Mouse (Mus musculus): Measurements from ENCODE around the gene Prkaa2. TPM values are rescaled to one million over a fixed set of nuclear protein-coding genes. Genes with fewer than 3 reads are reported as not detected.

The Prkaa2 gene
- 5.0 TPM in 2 replicates for polyA plus RNA-seq (2014; fragmentation: Nextera tagmentation; extraction: Ambion mirVana)

GRCm38 (mm10) chr4:105109199-105109989 is at the start of gene Prkaa2:
TSS of gene Prkaa2 (minus strand) at chr4:105109890.
- Histone ChIP-seq H3K9ac (ENCODE audit: low read depth, low read length) (peak within 1 kb of the TSS; percentile 86), H3K4me2 (replicated peaks; ENCODE audit: low read depth, low read length) (peak within 1 kb of the TSS; percentile 92), H3K27me3 (ENCODE audit: control insufficient read depth, insufficient read depth, low read length) (no peaks in the 10 kb centered on the region; the same call in 1 of the 2 replicates), H3K27ac (ENCODE audit: low read depth, low read length) (peak within 1 kb of the TSS; percentile 54; the same call in 1 of the 2 replicates), H3K4me3 (ENCODE audit: low read depth, low read length) (peak within 1 kb of the TSS; percentile 73), H3K4me1 (replicated peaks; ENCODE audit: control insufficient read depth, insufficient read depth, low read length) (no peaks in the 10 kb centered on the region; the same call in 1 of the 2 replicates), H3K9me3 (ENCODE audit: control insufficient read depth, low read length) (no peaks in the 10 kb centered on the region), H3K36me3 (ENCODE audit: control insufficient read depth, insufficient read depth, low read length) (no peaks in the 10 kb centered on the region)
- ATAC-seq (ENCODE audit: low FRiP score) = peak; percentile 93
- peak; percentile 82 for DNase-seq (ENCODE audit: low spot score)
- under 1% methylated on average over 64 of the region's 80 CpGs for WGBS

DNA sequence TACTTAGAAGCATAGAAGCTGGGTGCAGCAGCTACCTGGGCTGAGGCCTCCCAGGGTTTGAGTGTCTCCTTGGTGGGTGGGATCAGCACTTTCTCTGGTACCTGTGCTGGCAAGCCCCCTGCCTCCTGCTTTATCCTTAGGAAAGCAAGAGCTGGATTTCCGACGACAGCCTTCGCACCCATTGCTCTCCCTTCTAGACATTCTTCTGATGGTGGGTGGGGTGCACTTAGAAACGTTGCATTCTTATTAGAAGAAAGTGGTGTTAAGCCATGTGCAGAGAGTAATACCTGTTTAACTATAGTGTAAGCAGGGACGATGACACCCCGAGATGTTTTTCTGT is 49.8 kb upstream of the Prkaa2 start:
- Histone ChIP-seq H3K27me3 (ENCODE audit: control insufficient read depth, insufficient read depth, low read length) (no peaks in the 10 kb centered on the region), H3K9me3 (ENCODE audit: control insufficient read depth, low read length) (no peaks in the 10 kb centered on the region), H3K27ac (ENCODE audit: low read depth, low read length) (no peak overlapping the region), H3K36me3 (ENCODE audit: control insufficient read depth, insufficient read depth, low read length) (no peaks in the 10 kb centered on the region), H3K4me1 (replicated peaks; ENCODE audit: control insufficient read depth, insufficient read depth, low read length) (peaks cover 3% of the 10 kb centered on the region), H3K4me2 (replicated peaks; ENCODE audit: low read depth, low read length) (peak overlapping the region; percentile 81), H3K9ac (ENCODE audit: low read depth, low read length) (peak overlapping the region; percentile 87), H3K4me3 (ENCODE audit: low read depth, low read length) (peak overlapping the region; percentile 97)
- DNase-seq (ENCODE audit: low spot score) (no peak), ATAC-seq (ENCODE audit: low FRiP score) (no peak)
- 19% methylated on average over 6 of the region's 6 CpGs for WGBS

GRCm38 (mm10) chr4:105158651-105159530 is 49.2 kb upstream of the Prkaa2 start:
- H3K4me2 ChIP-seq (replicated peaks; ENCODE audit: low read depth, low read length) = peak overlapping the region; percentile 81
- no peaks in the 10 kb centered on the region for H3K9me3 ChIP-seq (ENCODE audit: control insufficient read depth, low read length)
- ATAC-seq (ENCODE audit: low FRiP score) = no peak
- no peaks in the 10 kb centered on the region for H3K27me3 ChIP-seq (ENCODE audit: control insufficient read depth, insufficient read depth, low read length)
- no peaks in the 10 kb centered on the region for H3K36me3 ChIP-seq (ENCODE audit: control insufficient read depth, insufficient read depth, low read length)
- no peak overlapping the region for H3K27ac ChIP-seq (ENCODE audit: low read depth, low read length)
- WGBS = 0% methylated on average over 18 of the region's 18 CpGs
- H3K9ac ChIP-seq (ENCODE audit: low read depth, low read length) = peak overlapping the region; percentile 87
- H3K4me1 ChIP-seq (replicated peaks; ENCODE audit: control insufficient read depth, insufficient read depth, low read length) = peaks cover 3% of the 10 kb centered on the region
- peak overlapping the region; percentile 97 for H3K4me3 ChIP-seq (ENCODE audit: low read depth, low read length)
- DNase-seq (ENCODE audit: low spot score) = peak; percentile 52

DNA sequence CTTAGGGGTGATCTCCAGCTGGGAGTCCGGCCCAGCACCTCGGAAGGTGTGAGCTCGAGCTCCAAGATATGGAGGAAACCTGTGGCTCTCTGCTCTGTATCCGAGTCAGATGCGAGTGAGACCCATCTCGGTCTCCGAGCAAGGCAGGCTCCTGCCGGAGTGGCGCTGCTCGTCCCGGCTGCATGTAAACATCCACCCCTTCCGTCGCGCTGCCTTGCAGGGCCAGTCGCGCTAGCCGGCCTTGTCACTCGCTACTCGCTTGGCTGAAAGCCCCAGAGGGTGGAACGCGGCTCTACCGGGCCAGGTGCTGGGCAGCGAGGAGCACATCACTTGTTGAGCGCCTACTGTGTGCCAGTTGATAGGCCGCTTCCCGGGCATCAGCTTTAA is 48.5 kb upstream of the Prkaa2 start:
- peak overlapping the region; percentile 87 for H3K9ac ChIP-seq (ENCODE audit: low read depth, low read length)
- under 1% methylated on average over 26 of the region's 26 CpGs for WGBS
- H3K36me3 ChIP-seq (ENCODE audit: control insufficient read depth, insufficient read depth, low read length) = no peaks in the 10 kb centered on the region
- DNase-seq (ENCODE audit: low spot score) (peak; percentile 80), ATAC-seq (ENCODE audit: low FRiP score) (peak; percentile 84)
- H3K4me1 ChIP-seq (replicated peaks; ENCODE audit: control insufficient read depth, insufficient read depth, low read length) = peaks cover 3% of the 10 kb centered on the region; the same call in 1 of the 2 replicates
- H3K4me3 ChIP-seq (ENCODE audit: low read depth, low read length) = peak overlapping the region; percentile 97
- H3K27ac ChIP-seq (ENCODE audit: low read depth, low read length) = peak overlapping the region; percentile 74
- H3K9me3 ChIP-seq (ENCODE audit: control insufficient read depth, low read length) = no peaks in the 10 kb centered on the region
- H3K4me2 ChIP-seq (replicated peaks; ENCODE audit: low read depth, low read length) = peak overlapping the region; percentile 81
- no peaks in the 10 kb centered on the region for H3K27me3 ChIP-seq (ENCODE audit: control insufficient read depth, insufficient read depth, low read length)

DNA sequence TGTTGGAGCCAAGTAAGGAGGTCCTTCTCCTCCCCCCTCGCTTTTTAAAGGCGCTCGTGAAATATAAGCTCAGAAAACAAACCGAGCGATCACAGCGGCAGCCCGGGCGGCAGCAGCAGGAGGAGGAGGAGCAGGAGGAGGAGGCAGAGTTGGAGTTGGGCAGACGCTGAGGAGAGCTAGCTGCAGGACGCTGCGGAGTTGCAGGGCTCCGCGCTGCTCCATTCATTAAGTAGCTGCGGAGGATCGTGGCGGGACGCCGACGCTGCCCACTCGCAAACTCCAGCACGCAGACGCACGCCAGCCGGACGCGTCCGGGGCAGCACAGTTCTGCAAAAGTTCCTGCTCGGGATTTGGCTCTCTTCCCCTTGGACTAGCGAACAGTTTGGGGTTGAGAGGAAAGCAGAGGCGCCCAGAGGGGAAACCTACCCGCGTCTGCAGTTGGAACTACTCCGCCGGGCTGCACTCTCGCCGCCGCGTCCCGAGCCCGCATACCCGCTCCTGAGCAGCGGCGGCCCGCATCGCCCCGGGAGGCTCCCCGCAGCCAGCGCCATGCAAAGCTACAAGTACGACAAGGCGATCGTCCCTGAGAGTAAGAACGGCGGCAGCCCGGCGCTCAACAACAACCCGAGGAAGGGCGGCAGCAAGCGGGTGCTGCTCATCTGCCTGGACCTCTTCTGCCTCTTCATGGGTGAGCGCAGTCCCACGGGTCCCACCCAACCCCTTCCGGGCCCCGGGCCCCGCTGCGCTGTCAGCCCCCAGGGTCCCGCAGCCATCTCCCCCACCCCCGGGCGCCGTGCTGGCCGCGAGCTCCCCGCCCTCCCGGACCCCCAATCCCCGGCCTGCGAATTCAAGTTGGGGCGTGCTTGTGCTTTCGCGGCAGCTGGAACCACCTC is 47.8 kb upstream of the Prkaa2 start, which contains the start of gene Plpp3:
Gene Plpp3 (plus strand): TSS at position 72 of the 893 bp plus-strand sequence.
- Histone ChIP-seq H3K4me1 (replicated peaks; ENCODE audit: control insufficient read depth, insufficient read depth, low read length) (peaks cover 3% of the 10 kb centered on the region; the same call in 1 of the 2 replicates), H3K9ac (ENCODE audit: low read depth, low read length) (peak within 1 kb of the TSS; percentile 87), H3K4me2 (replicated peaks; ENCODE audit: low read depth, low read length) (peak within 1 kb of the TSS; percentile 81), H3K4me3 (ENCODE audit: low read depth, low read length) (peak within 1 kb of the TSS; percentile 97), H3K27me3 (ENCODE audit: control insufficient read depth, insufficient read depth, low read length) (no peaks in the 10 kb centered on the region), H3K9me3 (ENCODE audit: control insufficient read depth, low read length) (no peaks in the 10 kb centered on the region), H3K27ac (ENCODE audit: low read depth, low read length) (peak within 1 kb of the TSS; percentile 74), H3K36me3 (ENCODE audit: control insufficient read depth, insufficient read depth, low read length) (no peaks in the 10 kb centered on the region)
- under 1% methylated on average over 77 of the region's 77 CpGs for WGBS
- DNase-seq (ENCODE audit: low spot score) (peak; percentile 80), ATAC-seq (ENCODE audit: low FRiP score) (peak; percentile 77)

DNA sequence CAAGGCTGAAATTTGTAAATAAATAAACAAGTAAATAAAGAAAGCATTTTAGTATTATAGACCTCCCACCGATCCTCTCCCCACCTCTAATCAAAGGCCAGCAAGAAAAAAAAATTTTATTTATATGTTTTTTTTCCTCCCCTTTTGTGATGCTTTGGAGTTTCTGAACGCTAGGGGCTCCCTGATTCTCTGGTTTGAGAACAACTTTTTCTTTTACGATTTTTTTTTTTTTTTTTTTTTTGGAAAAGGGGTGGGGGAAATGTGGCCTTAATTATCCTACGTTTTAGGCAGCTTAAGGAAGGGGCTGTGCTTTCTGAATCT is 47.2 kb upstream of the Prkaa2 start:
- 2% methylated on average over 4 of the region's 4 CpGs for WGBS
- Histone ChIP-seq H3K4me1 (replicated peaks; ENCODE audit: control insufficient read depth, insufficient read depth, low read length) (peaks cover 3% of the 10 kb centered on the region; the same call in 1 of the 2 replicates), H3K27me3 (ENCODE audit: control insufficient read depth, insufficient read depth, low read length) (no peaks in the 10 kb centered on the region), H3K36me3 (ENCODE audit: control insufficient read depth, insufficient read depth, low read length) (no peaks in the 10 kb centered on the region), H3K4me2 (replicated peaks; ENCODE audit: low read depth, low read length) (peak overlapping the region; percentile 81; the same call in 1 of the 2 replicates), H3K9me3 (ENCODE audit: control insufficient read depth, low read length) (no peaks in the 10 kb centered on the region), H3K27ac (ENCODE audit: low read depth, low read length) (peak overlapping the region; percentile 74; the same call in 1 of the 2 replicates), H3K4me3 (ENCODE audit: low read depth, low read length) (peak overlapping the region; percentile 97), H3K9ac (ENCODE audit: low read depth, low read length) (peak overlapping the region; percentile 87; the same call in 1 of the 2 replicates)
- DNase-seq (ENCODE audit: low spot score) (no peak), ATAC-seq (ENCODE audit: low FRiP score) (no peak)

- Histone ChIP-seq H3K4me1 (replicated peaks; ENCODE audit: control insufficient read depth, insufficient read depth, low read length) (peaks cover 3% of the 10 kb centered on the region; the same call in 1 of the 2 replicates), H3K4me3 (ENCODE audit: low read depth, low read length) (no peak overlapping the region), H3K9me3 (ENCODE audit: control insufficient read depth, low read length) (no peaks in the 10 kb centered on the region), H3K27ac (ENCODE audit: low read depth, low read length) (no peak overlapping the region), H3K9ac (ENCODE audit: low read depth, low read length) (no peak overlapping the region), H3K36me3 (ENCODE audit: control insufficient read depth, insufficient read depth, low read length) (no peaks in the 10 kb centered on the region), H3K27me3 (ENCODE audit: control insufficient read depth, insufficient read depth, low read length) (no peaks in the 10 kb centered on the region), H3K4me2 (replicated peaks; ENCODE audit: low read depth, low read length) (no peak overlapping the region)
- ATAC-seq (ENCODE audit: low FRiP score) (no peak), DNase-seq (ENCODE audit: low spot score) (no peak)
- WGBS = 86% methylated on average over 6 of the region's 7 CpGs
Measured at GRCm38 (mm10) chr4:105156281-105156680, 46.6 kb upstream of the Prkaa2 start.

- Histone ChIP-seq H3K27ac (ENCODE audit: low read depth, low read length) (no peak overlapping the region), H3K4me2 (replicated peaks; ENCODE audit: low read depth, low read length) (no peak overlapping the region), H3K36me3 (ENCODE audit: control insufficient read depth, insufficient read depth, low read length) (no peaks in the 10 kb centered on the region), H3K9ac (ENCODE audit: low read depth, low read length) (no peak overlapping the region), H3K4me3 (ENCODE audit: low read depth, low read length) (no peak overlapping the region), H3K4me1 (replicated peaks; ENCODE audit: control insufficient read depth, insufficient read depth, low read length) (no peaks in the 10 kb centered on the region; the same call in 1 of the 2 replicates), H3K27me3 (ENCODE audit: control insufficient read depth, insufficient read depth, low read length) (no peaks in the 10 kb centered on the region), H3K9me3 (ENCODE audit: control insufficient read depth, low read length) (no peaks in the 10 kb centered on the region)
- ATAC-seq (ENCODE audit: low FRiP score) (no peak), DNase-seq (ENCODE audit: low spot score) (no peak)
- WGBS = 84% methylated on average over 3 of the region's 3 CpGs
Measured at GRCm38 (mm10) chr4:105153227-105153626, 43.5 kb upstream of the Prkaa2 start.
